Mouse (Mus musculus) forebrain, postnatal 0 days (tissue): ENCODE measurements at regions not wholly inside any gene's neighbourhood (a gene's known extent, or its start where the extent isn't known, plus 50 kb on each side); places are given as distances from the start of the nearest gene placed in this dataset.

Source experiments
- ATAC-seq: fragments of 200-750 bp; cut with Nextera tagmentation; 2 replicates; pipeline ENCODE4 v1.8.0; 2017; ENCODE audit warnings: mild to moderate bottlenecking, moderate library complexity
- DNase-seq: peaks from one replicate; pipeline ENCODE4 v3.0.0-alpha.2; 2015
- H3K27ac ChIP-seq: fragments of 300-500 bp; sonication (generic); 2 replicates; pipeline ENCODE4 v1.5.1; 2014; ENCODE audit warnings: low read depth, mild to moderate bottlenecking, antibody characterized with exemption, low read length, moderate library complexity, mixed read lengths
- H3K27me3 ChIP-seq: fragments of 300-500 bp; sonication (generic); 2 replicates; pipeline ENCODE4 v1.6.1; 2014; ENCODE audit warnings: mild to moderate bottlenecking, low read length, mixed read lengths; ENCODE audit not compliant: insufficient read depth
- H3K36me3 ChIP-seq: fragments of 300-500 bp; sonication (generic); 2 replicates; pipeline ENCODE4 v1.6.1; 2014; ENCODE audit warnings: mild to moderate bottlenecking, moderate library complexity; ENCODE audit not compliant: insufficient read depth
- H3K4me1 ChIP-seq: fragments of 300-500 bp; sonication (generic); 2 replicates; pipeline ENCODE4 v1.6.1; 2014; ENCODE audit warnings: antibody characterized with exemption; ENCODE audit not compliant: insufficient read depth
- H3K4me2 ChIP-seq: fragments of 300-500 bp; sonication (generic); 2 replicates; pipeline ENCODE4 v1.6.1; 2014; ENCODE audit warnings: low read depth, mild to moderate bottlenecking, moderate library complexity
- H3K4me3 ChIP-seq: fragments of 300-500 bp; sonication (generic); 2 replicates; pipeline ENCODE4 v1.5.1; 2014; ENCODE audit warnings: low read depth, low read length, mixed read lengths
- H3K9ac ChIP-seq: fragments of 300-500 bp; sonication (generic); 2 replicates; pipeline ENCODE4 v1.6.1; 2014; ENCODE audit warnings: mild to moderate bottlenecking
- H3K9me3 ChIP-seq: fragments of 300-500 bp; sonication (generic); 2 replicates; pipeline ENCODE4 v1.6.1; 2016; ENCODE audit warnings: low read length
- CTCF ChIP-seq: sonication (generic); IDR thresholded peaks from 2 replicates; pipeline ENCODE4 v1.5.1; 2016; ENCODE audit warnings: antibody characterized with exemption, control low read depth, low read depth
- WGBS: fragments of 180-500 bp; shearing (Covaris S2); extraction: QIAGEN DNeasy Blood & Tissue Kit; methylation state at CpG from one replicate; pipeline ENCODE4 v1.1.7; 2014; 5-methylcytosine and 5-hydroxymethylcytosine counted together

DNA sequence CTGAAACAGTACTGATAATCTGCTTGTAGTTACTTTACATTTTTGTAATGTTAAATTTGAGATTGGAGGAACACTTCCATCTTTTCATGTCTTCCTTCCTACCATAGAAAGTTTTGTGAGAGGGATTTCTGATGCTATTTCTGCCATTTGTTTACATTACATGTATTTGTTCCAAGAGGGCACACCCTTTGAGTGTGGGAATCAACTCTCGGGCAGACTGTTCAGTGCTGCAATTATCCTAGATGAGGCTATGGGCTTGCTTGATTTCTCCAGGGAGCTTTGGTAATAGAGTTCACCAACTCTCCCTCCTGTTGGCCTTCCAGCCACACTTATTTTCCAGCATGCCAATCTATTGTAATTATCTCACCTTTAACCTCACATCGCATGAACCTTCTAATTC, 52.4 kb downstream of the Gm13691 start:
- no peaks in the 10 kb centered on the region for H3K9me3 ChIP-seq
- no peak overlapping the region for H3K4me2 ChIP-seq
- ATAC-seq (no peak), DNase-seq (no peak)
- H3K9ac ChIP-seq: no peak overlapping the region
- no peaks in the 10 kb centered on the region for H3K4me1 ChIP-seq
- H3K27me3 ChIP-seq: no peaks in the 10 kb centered on the region
- H3K4me3 ChIP-seq: no peak overlapping the region
- H3K27ac ChIP-seq: no peak overlapping the region
- 45% methylated on average over 2 of the region's 2 CpGs for WGBS
- H3K36me3 ChIP-seq: no peaks in the 10 kb centered on the region
- no peak for TF ChIP-seq CTCF

DNA sequence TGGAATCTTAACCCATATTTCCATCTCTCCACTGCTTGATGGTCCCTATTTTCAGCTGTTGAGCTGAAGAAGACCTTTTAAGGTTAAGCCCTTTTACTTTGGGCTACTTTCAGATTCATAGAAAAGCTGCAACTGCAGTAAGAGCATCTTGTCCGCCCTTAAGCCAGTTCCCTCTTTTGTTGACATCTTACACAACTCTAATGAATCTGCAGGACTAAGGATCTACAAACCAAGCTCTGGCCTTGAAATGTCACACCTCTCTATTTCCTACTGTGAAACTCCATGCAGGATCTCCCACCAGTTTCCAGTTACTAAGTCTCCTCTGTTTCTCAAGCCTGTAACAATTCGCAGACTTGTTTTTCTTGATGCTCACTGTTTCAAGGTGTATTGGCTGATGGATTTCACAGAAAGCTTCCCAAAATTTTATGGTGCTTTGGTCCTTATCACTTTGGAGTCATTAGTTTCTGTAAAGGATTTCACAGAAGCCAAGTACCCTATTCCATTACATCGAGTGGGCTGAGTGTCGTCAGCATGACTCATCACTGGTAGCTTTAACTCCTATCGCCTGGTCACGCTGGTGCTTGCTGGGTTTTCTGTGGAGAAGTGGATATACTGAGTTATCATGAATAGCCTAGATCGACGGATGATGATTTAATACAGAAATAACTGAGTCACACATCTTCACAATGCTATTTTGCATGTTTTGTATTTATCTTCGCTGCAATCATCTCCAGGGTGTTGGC, 58.2 kb downstream of the Gm13691 start:
- H3K4me2 ChIP-seq: no peak overlapping the region
- TF ChIP-seq CTCF: no peak
- 92% methylated on average over 9 of the region's 9 CpGs for WGBS

GRCm38 (mm10) chr2:84051883-84052331, 61.6 kb downstream of the Gm13691 start:
- no peak overlapping the region for H3K4me3 ChIP-seq
- no peak for ATAC-seq
- no peaks in the 10 kb centered on the region for H3K36me3 ChIP-seq
- no peak overlapping the region for H3K4me2 ChIP-seq
- no peaks in the 10 kb centered on the region for H3K27me3 ChIP-seq
- no peaks in the 10 kb centered on the region for H3K4me1 ChIP-seq
- no peak for DNase-seq
- TF ChIP-seq CTCF: no peak
- 66% methylated on average over 3 of the region's 3 CpGs for WGBS
- H3K27ac ChIP-seq: no peak overlapping the region
- no peak overlapping the region for H3K9ac ChIP-seq
- no peaks in the 10 kb centered on the region for H3K9me3 ChIP-seq

More for the DNA sequence above, 58.2 kb downstream of the Gm13691 start:
- Histone ChIP-seq H3K9ac (no peak overlapping the region), H3K4me3 (no peak overlapping the region), H3K4me1 (no peaks in the 10 kb centered on the region), H3K36me3 (no peaks in the 10 kb centered on the region), H3K9me3 (no peaks in the 10 kb centered on the region), H3K27ac (no peak overlapping the region), H3K27me3 (no peaks in the 10 kb centered on the region)
- ATAC-seq: no peak
- DNase-seq: no peak

- TF ChIP-seq CTCF: no peak
- no peak overlapping the region for H3K27ac ChIP-seq
- no peak overlapping the region for H3K4me3 ChIP-seq
- H3K36me3 ChIP-seq: no peaks in the 10 kb centered on the region
- no peak for DNase-seq
- no peak for ATAC-seq
- WGBS: 91% methylated on average over 7 of the region's 7 CpGs
- H3K4me1 ChIP-seq: no peaks in the 10 kb centered on the region
- no peaks in the 10 kb centered on the region for H3K27me3 ChIP-seq
- no peaks in the 10 kb centered on the region for H3K9me3 ChIP-seq
- H3K4me2 ChIP-seq: no peak overlapping the region
- H3K9ac ChIP-seq: no peak overlapping the region
Observed at GRCm38 (mm10) chr2:84059246-84059645, 68.9 kb downstream of the Gm13691 start.

DNA sequence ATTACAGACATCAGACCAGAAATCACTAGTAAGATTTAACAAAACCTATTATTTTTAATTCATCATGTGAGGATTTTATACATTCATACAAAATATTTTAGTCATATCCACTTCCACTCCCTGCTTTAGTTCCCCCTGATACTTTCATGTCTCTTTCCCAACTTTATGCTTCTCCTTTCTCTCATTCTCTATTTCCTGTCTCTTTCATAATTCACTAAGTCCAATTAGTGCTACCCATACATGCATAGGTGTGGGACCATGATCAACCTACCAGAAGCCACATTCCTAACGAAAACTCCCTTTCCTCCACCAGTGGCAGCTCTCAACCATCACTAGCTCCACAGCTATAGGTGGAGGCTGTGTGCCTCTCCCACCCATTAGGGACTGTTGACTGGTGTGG, 70.9 kb downstream of the Gm13691 start:
- WGBS: 83% methylated on average over 1 of the region's 1 CpGs
- no peak for ATAC-seq

DNA sequence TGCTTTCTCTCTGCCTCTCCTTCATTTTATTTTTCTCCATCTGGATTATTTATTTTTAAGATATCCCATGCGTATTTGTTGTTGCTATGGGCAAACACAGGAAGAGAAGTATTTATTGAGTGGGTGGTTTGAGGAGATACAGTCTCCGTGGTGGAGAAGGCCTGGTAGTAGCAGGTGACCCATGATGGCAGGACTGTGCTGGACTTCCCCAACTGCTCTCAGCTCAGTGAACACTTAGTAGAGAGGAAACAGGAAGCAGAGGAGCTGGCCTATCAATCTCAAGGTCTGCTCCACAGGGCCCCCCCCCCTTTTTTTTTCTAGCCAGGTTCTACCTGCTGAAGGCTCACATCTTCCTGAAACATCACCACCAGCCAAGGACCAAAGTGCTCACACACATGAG, 74.0 kb downstream of the Gm13691 start:
- H3K9me3 ChIP-seq: no peaks in the 10 kb centered on the region
- TF ChIP-seq CTCF: no peak
- no peaks in the 10 kb centered on the region for H3K4me1 ChIP-seq
- no peak overlapping the region for H3K27ac ChIP-seq
- no peaks in the 10 kb centered on the region for H3K27me3 ChIP-seq
- no peaks in the 10 kb centered on the region for H3K36me3 ChIP-seq
- no peak overlapping the region for H3K9ac ChIP-seq
- no peak for DNase-seq
- WGBS: 89% methylated on average over 2 of the region's 2 CpGs
- no peak overlapping the region for H3K4me3 ChIP-seq
- H3K4me2 ChIP-seq: no peak overlapping the region
- ATAC-seq: no peak

More for the DNA sequence above, 70.9 kb downstream of the Gm13691 start:
- no peaks in the 10 kb centered on the region for H3K4me1 ChIP-seq
- TF ChIP-seq CTCF: no peak
- no peak overlapping the region for H3K4me2 ChIP-seq
- H3K9me3 ChIP-seq: no peaks in the 10 kb centered on the region
- H3K27me3 ChIP-seq: no peaks in the 10 kb centered on the region
- no peak overlapping the region for H3K9ac ChIP-seq
- no peak for DNase-seq
- no peak overlapping the region for H3K27ac ChIP-seq
- no peaks in the 10 kb centered on the region for H3K36me3 ChIP-seq
- no peak overlapping the region for H3K4me3 ChIP-seq

GRCm38 (mm10) chr2:84065061-84065460, 74.7 kb downstream of the Gm13691 start:
- H3K27ac ChIP-seq: no peak overlapping the region
- H3K27me3 ChIP-seq: no peaks in the 10 kb centered on the region
- WGBS: 75% methylated on average over 7 of the region's 7 CpGs
- H3K36me3 ChIP-seq: no peaks in the 10 kb centered on the region
- TF ChIP-seq CTCF: peak; percentile 46; the same call in 1 of the 2 replicates
- no peak overlapping the region for H3K9ac ChIP-seq
- no peak overlapping the region for H3K4me3 ChIP-seq
- H3K4me2 ChIP-seq: no peak overlapping the region
- peak; percentile 24 for DNase-seq
- no peaks in the 10 kb centered on the region for H3K4me1 ChIP-seq
- ATAC-seq: peak; percentile 18; the same call in 1 of the 2 replicates
- H3K9me3 ChIP-seq: no peaks in the 10 kb centered on the region
